Mouse (Mus musculus) urinary bladder, postnatal 4 days (tissue): ENCODE data around the gene S1pr3.
A peak's percentile ranks its signal among the peaks of the same experiment; 100 is the strongest.

Experiments used
- DNase-seq, 2 experiments: peaks; one replicate each; pipeline ENCODE4 v3.0.0; 2021 to 2022; ENCODE audit warnings: low spot score in 2 of 2

S1pr3 gene

GRCm38 (mm10) chr13:51446550-51446949 lies 38.1 kb downstream of the S1pr3 start:
- no peak for DNase-seq

GRCm38 (mm10) chr13:51456190-51456878 lies 47.9 kb downstream of the S1pr3 start:
- DNase-seq, result peak in 1 of 2 experiments; percentile 9

GRCm38 (mm10) chr13:51464294-51464693 lies 55.9 kb downstream of the S1pr3 start:
- no peak for DNase-seq

GRCm38 (mm10) chr13:51466117-51466841 lies 57.8 kb downstream of the S1pr3 start:
- no peak for DNase-seq

- no peak for DNase-seq
Observed at GRCm38 (mm10) chr13:51468697-51469250, 60.3 kb downstream of the S1pr3 start.
